Mouse (Mus musculus) liver, postnatal 0 days (tissue): ENCODE measurements around the gene Cela3a. TPM values are rescaled to one million over a fixed set of nuclear protein-coding genes. Genes with fewer than 3 reads are reported as not detected.

Experiments
- ATAC-seq: fragments of 200-750 bp; cut with Nextera tagmentation; 2 replicates; pipeline ENCODE4 v1.8.0; 2017; ENCODE audit warnings: mild to moderate bottlenecking, moderate library complexity
- DNase-seq: peaks from one replicate; pipeline ENCODE4 v3.0.0-alpha.2; 2016
- H3K27ac ChIP-seq: fragments of 300-500 bp; sonication (generic); 2 replicates; pipeline ENCODE4 v1.5.1; 2014; ENCODE audit warnings: antibody characterized with exemption, moderate library complexity, mild to moderate bottlenecking, low read depth
- H3K27me3 ChIP-seq: fragments of 300-500 bp; sonication (generic); 2 replicates; pipeline ENCODE4 v1.6.1; 2014; ENCODE audit warnings: low read length, control low read depth, mixed read lengths; ENCODE audit not compliant: insufficient read depth
- H3K36me3 ChIP-seq: fragments of 300-500 bp; sonication (generic); replicated peaks from 2 replicates; pipeline ENCODE4 v1.6.1; 2014; ENCODE audit warnings: mild to moderate bottlenecking, control low read depth, low read length, moderate library complexity, mixed read lengths; ENCODE audit not compliant: insufficient read depth
- H3K4me1 ChIP-seq: fragments of 300-500 bp; sonication (generic); 2 replicates; pipeline ENCODE4 v1.6.1; 2014; ENCODE audit warnings: antibody characterized with exemption, mild to moderate bottlenecking, control low read depth; ENCODE audit not compliant: insufficient read depth
- H3K4me2 ChIP-seq: fragments of 300-500 bp; sonication (generic); 2 replicates; pipeline ENCODE4 v1.6.1; 2014; ENCODE audit warnings: low read depth, mild to moderate bottlenecking, low read length, moderate library complexity, mixed read lengths
- H3K4me3 ChIP-seq: fragments of 300-500 bp; sonication (generic); 2 replicates; pipeline ENCODE4 v1.5.1; 2014; ENCODE audit warnings: low read depth, low read length
- H3K9ac ChIP-seq: fragments of 300-500 bp; sonication (generic); replicated peaks from 2 replicates; pipeline ENCODE4 v1.6.1; 2014; ENCODE audit warnings: mild to moderate bottlenecking, moderate library complexity
- H3K9me3 ChIP-seq: fragments of 300-500 bp; sonication (generic); 2 replicates; pipeline ENCODE4 v1.6.1; 2016; ENCODE audit warnings: mild to moderate bottlenecking, control low read depth, low read length, mixed read lengths
- CTCF ChIP-seq: sonication (generic); IDR thresholded peaks from 2 replicates; pipeline ENCODE4 v1.5.1; 2016; ENCODE audit warnings: antibody characterized with exemption, low read depth
- EP300 ChIP-seq: IDR thresholded peaks from 2 replicates; pipeline ENCODE4 v1.6.1; 2016; ENCODE audit warnings: antibody characterized with exemption, low read depth, mild to moderate bottlenecking
- whole genome bisulfite sequencing: fragments of 180-500 bp; shearing (Covaris S2); extraction: QIAGEN DNeasy Blood & Tissue Kit; methylation state at CpG from one replicate; pipeline ENCODE4 v1.1.7; 2014; ENCODE audit not compliant: insufficient replicate concordance; 5-methylcytosine and 5-hydroxymethylcytosine counted together
- polyA plus RNA-seq: library from polyadenylated mRNA; unstranded; fragments of >200 nt; fragmentation: Nextera tagmentation; extraction: Ambion mirVana; gene quantifications from 2 replicates; pipeline ENCODE4 v1.2.1, GENCODE M21; 2015

Gene Cela3a
- polyA plus RNA-seq, 1 experiment from 2014 or later: not detected

DNA sequence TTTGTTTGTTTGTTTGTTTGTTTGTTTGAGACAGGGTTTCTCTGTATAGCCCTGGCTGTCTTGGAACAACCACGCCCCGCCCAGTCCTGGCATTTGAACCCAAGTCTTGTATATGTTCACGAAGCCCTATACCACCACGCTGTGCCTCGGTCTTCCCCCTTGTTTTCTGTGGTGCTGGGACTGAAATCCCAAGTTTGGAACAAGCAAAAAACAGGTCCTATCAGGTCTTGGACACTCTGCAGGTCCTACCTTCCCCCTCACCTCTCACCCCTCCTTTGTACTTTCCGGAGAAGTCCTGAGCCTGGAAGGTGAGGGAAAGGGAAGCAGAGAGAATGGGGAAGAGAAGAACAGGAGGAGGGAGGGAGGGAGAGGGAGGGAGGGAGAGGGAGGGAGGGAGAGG lies 42.6 kb upstream of the Cela3a start:
- WGBS: 89% methylated on average over 6 of the region's 6 CpGs
- no peaks in the 10 kb centered on the region for H3K36me3 ChIP-seq
- ATAC-seq: no peak
- H3K4me1 ChIP-seq: peaks cover 23% of the 10 kb centered on the region
- no peak overlapping the region for H3K4me2 ChIP-seq
- H3K27ac ChIP-seq: no peak overlapping the region
- DNase-seq: no peak
- H3K4me3 ChIP-seq: no peak overlapping the region
- H3K27me3 ChIP-seq: no peaks in the 10 kb centered on the region
- H3K9ac ChIP-seq: no peak overlapping the region
- no peaks in the 10 kb centered on the region for H3K9me3 ChIP-seq
- no peak for TF ChIP-seq EP300
- no peak for TF ChIP-seq CTCF

DNA sequence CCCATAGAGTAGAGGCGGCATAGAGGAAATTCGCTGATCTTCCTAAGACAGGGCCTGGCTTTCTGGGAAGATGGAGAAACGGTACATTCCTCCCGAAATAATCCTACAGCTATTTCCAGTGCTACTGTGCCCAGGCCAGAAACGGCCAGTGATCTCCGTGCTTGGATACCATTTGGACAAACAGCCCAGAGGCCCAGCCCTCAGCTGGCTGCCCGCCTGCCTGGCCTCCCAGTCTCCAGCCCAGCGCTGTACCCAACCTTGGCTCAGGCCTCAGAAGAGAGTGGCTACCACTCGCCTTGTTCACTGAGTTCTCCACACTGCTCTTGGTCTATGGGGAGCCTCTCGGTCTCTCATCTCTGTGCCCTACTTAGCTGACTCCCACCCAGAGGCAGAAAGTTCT lies 40.1 kb upstream of the Cela3a start:
- Histone ChIP-seq H3K36me3 (no peaks in the 10 kb centered on the region), H3K27ac (no peak overlapping the region), H3K4me3 (no peak overlapping the region), H3K9ac (no peak overlapping the region), H3K9me3 (no peaks in the 10 kb centered on the region), H3K4me2 (no peak overlapping the region), H3K4me1 (peaks cover 15% of the 10 kb centered on the region), H3K27me3 (no peaks in the 10 kb centered on the region)
- TF ChIP-seq EP300 (no peak), CTCF (no peak)
- ATAC-seq: no peak
- 78% methylated on average over 10 of the region's 10 CpGs for WGBS
- no peak for DNase-seq

DNA sequence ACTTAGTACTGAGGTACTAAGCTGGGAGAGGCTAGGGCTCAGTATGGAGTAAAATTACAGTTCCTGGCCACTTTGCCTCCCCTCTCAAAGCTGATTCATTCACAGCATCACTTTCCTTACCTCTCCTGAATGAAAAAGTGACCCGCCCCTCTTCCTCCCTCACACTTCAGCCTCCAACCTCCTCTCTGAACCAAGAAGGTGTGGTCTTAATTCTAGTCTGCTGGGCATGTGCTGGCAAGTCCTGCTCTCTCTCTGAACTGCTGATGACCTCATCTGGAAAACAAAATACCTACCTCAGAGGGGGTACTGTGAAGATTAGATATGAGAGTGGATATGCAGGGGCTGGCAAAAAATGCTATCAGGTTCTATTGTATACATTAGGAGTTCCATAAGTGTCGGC lies 39.5 kb upstream of the Cela3a start:
- no peaks in the 10 kb centered on the region for H3K9me3 ChIP-seq
- peaks cover 15% of the 10 kb centered on the region for H3K4me1 ChIP-seq
- no peak overlapping the region for H3K9ac ChIP-seq
- 71% methylated on average over 2 of the region's 2 CpGs for WGBS
- TF ChIP-seq EP300: no peak
- TF ChIP-seq CTCF: no peak
- H3K4me2 ChIP-seq: no peak overlapping the region
- H3K4me3 ChIP-seq: no peak overlapping the region
- no peaks in the 10 kb centered on the region for H3K27me3 ChIP-seq
- no peak overlapping the region for H3K27ac ChIP-seq
- no peaks in the 10 kb centered on the region for H3K36me3 ChIP-seq
- no peak for DNase-seq
- no peak for ATAC-seq

DNA sequence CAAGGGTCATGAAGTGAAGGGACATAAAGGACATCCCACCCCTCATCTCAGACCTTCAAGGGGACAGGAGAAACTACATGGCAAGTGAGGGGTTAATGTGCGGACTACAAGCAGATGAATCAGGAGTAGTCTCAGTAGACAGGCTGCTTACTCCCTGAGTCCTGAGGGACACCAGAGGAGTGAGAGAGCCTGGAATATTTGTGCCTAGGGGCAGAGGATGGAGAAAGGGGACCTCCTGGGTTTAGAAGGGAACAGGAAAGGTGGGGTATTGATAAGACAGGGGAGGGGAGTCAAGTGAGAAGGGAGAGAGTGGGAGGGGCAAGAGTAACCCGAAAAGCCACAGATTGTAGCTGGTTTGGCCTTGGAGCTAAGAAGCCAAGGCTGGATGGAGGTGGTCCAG lies 39.0 kb upstream of the Cela3a start:
- no peak overlapping the region for H3K4me3 ChIP-seq
- no peak for TF ChIP-seq CTCF
- no peak for TF ChIP-seq EP300
- no peak for ATAC-seq
- no peak overlapping the region for H3K4me2 ChIP-seq
- no peaks in the 10 kb centered on the region for H3K9me3 ChIP-seq
- 49% methylated on average over 2 of the region's 2 CpGs for WGBS
- H3K27ac ChIP-seq: no peak overlapping the region
- no peaks in the 10 kb centered on the region for H3K27me3 ChIP-seq
- H3K4me1 ChIP-seq: peaks cover 15% of the 10 kb centered on the region
- DNase-seq: no peak
- no peaks in the 10 kb centered on the region for H3K36me3 ChIP-seq
- H3K9ac ChIP-seq: no peak overlapping the region

DNA sequence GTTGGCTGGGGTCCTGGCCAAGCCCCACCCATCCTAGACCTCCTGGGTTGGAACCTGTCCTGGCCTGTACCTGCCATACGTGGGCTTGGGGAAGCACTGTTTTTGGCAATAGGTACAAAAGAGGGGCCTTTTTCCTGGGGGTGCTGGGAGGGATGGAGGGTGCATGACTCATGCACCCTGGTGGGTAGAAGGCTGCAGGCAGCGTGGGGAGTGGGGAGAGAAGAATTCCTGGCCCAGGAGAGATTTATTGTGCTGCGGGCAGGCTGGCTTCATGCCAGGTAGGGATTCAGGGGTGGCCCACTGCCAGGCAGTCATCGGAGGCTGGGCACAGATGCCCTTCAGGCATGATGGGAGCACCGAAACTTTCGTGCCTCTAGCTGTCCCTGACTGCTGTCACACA lies 38.6 kb upstream of the Cela3a start:
- Histone ChIP-seq H3K4me1 (peaks cover 15% of the 10 kb centered on the region), H3K27me3 (no peaks in the 10 kb centered on the region), H3K4me2 (no peak overlapping the region; the same call in 1 of the 2 replicates), H3K4me3 (no peak overlapping the region), H3K36me3 (no peaks in the 10 kb centered on the region), H3K27ac (no peak overlapping the region), H3K9me3 (no peaks in the 10 kb centered on the region), H3K9ac (no peak overlapping the region)
- 57% methylated on average over 6 of the region's 6 CpGs for WGBS
- ATAC-seq: no peak
- no peak for DNase-seq
- no peak for TF ChIP-seq CTCF
- no peak for TF ChIP-seq EP300

DNA sequence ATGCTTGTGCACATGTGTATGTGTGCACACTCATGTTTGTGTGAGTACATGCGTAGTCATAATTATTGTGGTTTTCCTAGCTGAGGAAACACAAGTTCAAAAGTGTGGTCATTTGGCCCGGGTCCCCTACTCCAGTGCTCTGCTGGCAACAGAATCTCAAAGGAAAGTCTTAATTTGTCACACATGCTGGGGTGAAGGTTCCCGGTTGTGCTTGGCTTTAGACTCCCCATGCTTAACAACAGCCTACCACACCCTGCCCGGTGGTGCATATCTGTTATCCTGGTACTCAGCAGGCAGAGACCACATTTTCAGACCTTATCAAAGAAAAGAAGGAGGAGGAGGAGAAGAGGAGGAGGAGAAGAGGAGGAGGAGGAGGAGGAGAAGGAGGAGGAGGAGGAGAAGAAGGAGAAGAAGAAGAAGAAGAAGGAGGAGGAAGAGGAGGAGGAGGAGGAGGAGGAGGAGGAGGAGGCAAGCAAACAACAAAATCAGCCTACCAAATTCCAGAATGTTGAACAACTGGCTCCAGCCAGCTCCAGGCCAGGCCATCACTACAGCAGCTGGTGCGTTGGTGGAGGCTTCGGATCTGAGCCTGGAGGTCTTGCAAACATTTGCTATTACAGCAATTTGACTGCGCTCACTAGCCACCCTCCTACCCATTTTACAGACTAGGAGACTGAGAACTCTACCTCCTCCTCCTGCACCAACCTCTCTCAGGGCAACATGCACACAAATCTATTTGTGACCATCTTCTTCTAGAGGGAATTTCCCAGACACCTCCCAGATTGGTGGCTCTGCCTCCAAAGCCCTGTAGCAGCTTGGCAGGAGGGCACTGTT lies 38.0 kb upstream of the Cela3a start:
- peak; percentile 52 for ATAC-seq
- Histone ChIP-seq H3K4me3 (no peak overlapping the region), H3K27me3 (no peaks in the 10 kb centered on the region), H3K36me3 (no peaks in the 10 kb centered on the region), H3K4me2 (no peak overlapping the region), H3K4me1 (peaks cover 15% of the 10 kb centered on the region), H3K9me3 (no peaks in the 10 kb centered on the region), H3K9ac (no peak overlapping the region), H3K27ac (no peak overlapping the region)
- whole genome bisulfite sequencing: 52% methylated on average over 7 of the region's 7 CpGs
- no peak for TF ChIP-seq CTCF
- TF ChIP-seq EP300: peak; percentile 34; the same call in 1 of the 2 replicates
- no peak for DNase-seq
